Mouse (Mus musculus) forebrain, embryonic 10.5 days (tissue): Measurements from ENCODE around the gene AB124611. TPM values are rescaled to one million over a fixed set of nuclear protein-coding genes. Genes with fewer than 3 reads are reported as not detected.
"Not testable (repeated sequence)": the region's sequence is repeated elsewhere in the genome, so short reads cannot be mapped to it uniquely, and the experiment has no call there.

Experiments
- DNase-seq: peaks from one replicate; pipeline ENCODE4 v3.0.0-alpha.2; 2017; ENCODE audit warnings: low spot score; ENCODE audit errors: extremely low spot score
- H3K27ac ChIP-seq: fragments of 300-500 bp; sonication (generic); 2 replicates; pipeline ENCODE4 v1.5.1; 2016; ENCODE audit warnings: mild to moderate bottlenecking
- H3K27me3 ChIP-seq: fragments of 300-500 bp; sonication (generic); 2 replicates; pipeline ENCODE4 v1.6.1; 2016; ENCODE audit warnings: mild to moderate bottlenecking; ENCODE audit not compliant: poor library complexity, severe bottlenecking
- H3K36me3 ChIP-seq: fragments of 300-500 bp; sonication (generic); replicated peaks from 2 replicates; pipeline ENCODE4 v1.6.1; 2016; ENCODE audit warnings: mild to moderate bottlenecking, moderate library complexity
- H3K4me1 ChIP-seq: fragments of 300-500 bp; sonication (generic); 2 replicates; pipeline ENCODE4 v1.6.1; 2016
- H3K4me3 ChIP-seq: fragments of 300-500 bp; sonication (generic); 2 replicates; pipeline ENCODE4 v1.5.1; 2016; ENCODE audit warnings: mild to moderate bottlenecking, moderate library complexity
- H3K9me3 ChIP-seq: fragments of 300-500 bp; sonication (generic); 2 replicates; pipeline ENCODE4 v1.6.1; 2016; ENCODE audit warnings: mild to moderate bottlenecking, moderate library complexity
- WGBS: fragments of 180-500 bp; shearing (Covaris S2); methylation state at CpG from one replicate; pipeline ENCODE4 v1.1.7; 2016; 5-methylcytosine and 5-hydroxymethylcytosine counted together
- polyA plus RNA-seq: library from polyadenylated mRNA; unstranded; fragments of >200 nt; fragmentation: Nextera tagmentation; extraction: Ambion mirVana; gene quantifications from 2 replicates; pipeline ENCODE4 v1.2.1, GENCODE M21; 2016

Gene AB124611
- polyA plus RNA-seq, 1 experiment from 2014 or later: 5.1 TPM

DNA sequence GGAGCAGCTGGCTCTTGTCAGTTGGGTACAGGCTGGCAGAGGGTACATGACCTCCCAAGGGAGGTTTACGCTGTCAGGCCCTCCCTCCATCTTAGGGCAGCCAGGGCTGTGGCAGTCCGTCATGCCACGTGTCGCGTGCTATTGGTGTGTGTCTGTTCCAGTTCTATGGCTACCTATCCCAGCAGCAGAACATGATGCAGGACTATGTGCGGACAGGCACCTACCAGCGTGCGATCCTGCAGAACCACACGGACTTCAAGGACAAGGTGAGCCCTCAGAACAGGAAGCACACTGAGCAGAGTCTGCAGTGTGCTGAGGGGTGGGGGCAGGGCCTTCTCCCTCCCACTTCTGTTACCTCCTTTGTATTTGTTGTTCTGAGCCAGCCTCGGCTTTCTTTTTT, 49.3 kb downstream of the AB124611 start:
- no peak for DNase-seq
- Histone ChIP-seq H3K27ac (no peak overlapping the region), H3K9me3 (no peaks in the 10 kb centered on the region), H3K4me3 (no peak overlapping the region), H3K27me3 (no peaks in the 10 kb centered on the region), H3K4me1 (no peaks in the 10 kb centered on the region), H3K36me3 (peaks cover 100% of the 10 kb centered on the region)
- 96% methylated on average over 10 of the region's 10 CpGs for WGBS

- 93% methylated on average over 1 of the region's 1 CpGs for WGBS
- peaks cover 100% of the 10 kb centered on the region for H3K36me3 ChIP-seq
- H3K9me3 ChIP-seq: no peaks in the 10 kb centered on the region
- no peak for DNase-seq
- no peaks in the 10 kb centered on the region for H3K27me3 ChIP-seq
- H3K4me3 ChIP-seq: no peak overlapping the region
- H3K27ac ChIP-seq: no peak overlapping the region
- no peaks in the 10 kb centered on the region for H3K4me1 ChIP-seq
Measured at GRCm38 (mm10) chr9:21576286-21576685, 50.3 kb downstream of the AB124611 start.

DNA sequence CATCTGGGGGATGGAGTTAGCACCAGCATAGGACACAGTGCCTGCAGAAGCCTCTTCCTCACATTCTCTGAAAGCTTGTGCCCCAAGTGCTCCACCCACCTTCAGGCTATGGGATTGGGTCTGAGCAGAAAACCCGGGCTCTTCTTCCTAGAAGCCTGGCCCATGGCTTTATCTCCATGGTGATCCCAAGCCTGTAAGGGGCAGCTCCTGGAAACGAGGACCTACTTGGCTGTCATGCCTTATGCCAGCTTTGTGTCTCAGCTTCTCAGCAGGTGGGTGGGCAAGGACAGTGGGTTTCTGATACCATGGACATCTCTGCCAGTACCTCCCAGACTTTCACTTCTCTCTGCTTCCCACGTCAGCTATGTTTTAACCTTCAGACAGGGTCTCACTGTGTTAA, 52.2 kb downstream of the AB124611 start:
- Histone ChIP-seq H3K9me3 (no peaks in the 10 kb centered on the region), H3K4me1 (no peaks in the 10 kb centered on the region), H3K27ac (no peak overlapping the region), H3K4me3 (no peak overlapping the region), H3K27me3 (no peaks in the 10 kb centered on the region), H3K36me3 (peaks cover 100% of the 10 kb centered on the region)
- DNase-seq: no peak
- 76% methylated on average over 3 of the region's 3 CpGs for WGBS

GRCm38 (mm10) chr9:21585401-21585800, 59.4 kb downstream of the AB124611 start:
- Histone ChIP-seq H3K4me3 (no peak overlapping the region), H3K27me3 (no peaks in the 10 kb centered on the region), H3K36me3 (peaks cover 100% of the 10 kb centered on the region), H3K27ac (no peak overlapping the region), H3K4me1 (no peaks in the 10 kb centered on the region), H3K9me3 (no peaks in the 10 kb centered on the region)
- 91% methylated on average over 1 of the region's 1 CpGs for WGBS
- no peak for DNase-seq

- Histone ChIP-seq H3K27ac (no peak overlapping the region), H3K4me3 (no peak overlapping the region), H3K36me3 (peaks cover 80% of the 10 kb centered on the region), H3K27me3 (no peaks in the 10 kb centered on the region), H3K9me3 (no peaks in the 10 kb centered on the region), H3K4me1 (peaks cover 14% of the 10 kb centered on the region)
- DNase-seq: no peak
- WGBS: 91% methylated on average over 23 of the region's 23 CpGs
Measured at GRCm38 (mm10) chr9:21587678-21588349, 61.8 kb downstream of the AB124611 start.

DNA sequence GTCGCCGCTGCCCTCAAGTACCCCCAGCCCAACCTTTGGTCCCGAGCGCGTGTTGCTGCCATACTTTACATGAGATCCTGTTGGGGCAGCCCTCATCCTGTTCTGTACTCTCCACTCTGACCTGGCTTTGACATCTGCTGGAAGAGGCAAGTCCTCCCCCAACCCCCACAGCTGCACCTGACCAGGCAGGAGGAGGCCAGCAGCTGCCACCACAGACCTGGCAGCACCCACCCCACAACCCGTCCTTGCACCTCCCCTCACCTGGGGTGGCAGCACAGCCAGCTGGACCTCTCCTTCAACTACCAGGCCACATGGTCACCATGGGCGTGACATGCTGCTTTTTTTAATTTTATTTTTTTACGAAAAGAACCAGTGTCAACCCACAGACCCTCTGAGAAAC, 62.4 kb downstream of the AB124611 start:
- no peaks in the 10 kb centered on the region for H3K27me3 ChIP-seq
- H3K4me3 ChIP-seq: no peak overlapping the region
- peaks cover 18% of the 10 kb centered on the region for H3K4me1 ChIP-seq
- WGBS: 95% methylated on average over 8 of the region's 8 CpGs
- H3K36me3 ChIP-seq: peaks cover 75% of the 10 kb centered on the region
- H3K27ac ChIP-seq: no peak overlapping the region
- no peak for DNase-seq
- no peaks in the 10 kb centered on the region for H3K9me3 ChIP-seq

DNA sequence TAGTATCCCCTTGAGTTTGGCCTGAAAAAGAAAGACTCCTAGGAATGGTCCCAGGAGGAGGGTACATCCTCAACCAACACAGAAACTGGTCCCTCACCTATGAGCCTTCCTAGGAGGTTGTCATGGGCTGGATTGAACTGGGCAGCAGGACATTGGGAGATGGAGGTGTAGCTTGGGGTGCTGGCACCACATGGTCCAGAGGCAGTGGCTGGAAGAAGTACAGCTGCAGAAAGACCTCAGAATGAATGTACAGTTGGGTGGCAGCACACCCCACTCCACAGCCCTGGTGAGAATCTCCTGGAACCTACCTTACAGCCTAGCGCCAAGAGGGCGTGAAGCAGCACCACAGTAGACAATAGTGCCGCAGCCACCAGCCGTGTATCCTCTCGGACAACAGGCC, 63.6 kb downstream of the AB124611 start:
- Histone ChIP-seq H3K27ac (no peak overlapping the region), H3K36me3 (peaks cover 68% of the 10 kb centered on the region), H3K27me3 (no peaks in the 10 kb centered on the region), H3K9me3 (no peaks in the 10 kb centered on the region), H3K4me1 (peaks cover 30% of the 10 kb centered on the region), H3K4me3 (no peak overlapping the region)
- WGBS: 95% methylated on average over 5 of the region's 5 CpGs
- no peak for DNase-seq

DNA sequence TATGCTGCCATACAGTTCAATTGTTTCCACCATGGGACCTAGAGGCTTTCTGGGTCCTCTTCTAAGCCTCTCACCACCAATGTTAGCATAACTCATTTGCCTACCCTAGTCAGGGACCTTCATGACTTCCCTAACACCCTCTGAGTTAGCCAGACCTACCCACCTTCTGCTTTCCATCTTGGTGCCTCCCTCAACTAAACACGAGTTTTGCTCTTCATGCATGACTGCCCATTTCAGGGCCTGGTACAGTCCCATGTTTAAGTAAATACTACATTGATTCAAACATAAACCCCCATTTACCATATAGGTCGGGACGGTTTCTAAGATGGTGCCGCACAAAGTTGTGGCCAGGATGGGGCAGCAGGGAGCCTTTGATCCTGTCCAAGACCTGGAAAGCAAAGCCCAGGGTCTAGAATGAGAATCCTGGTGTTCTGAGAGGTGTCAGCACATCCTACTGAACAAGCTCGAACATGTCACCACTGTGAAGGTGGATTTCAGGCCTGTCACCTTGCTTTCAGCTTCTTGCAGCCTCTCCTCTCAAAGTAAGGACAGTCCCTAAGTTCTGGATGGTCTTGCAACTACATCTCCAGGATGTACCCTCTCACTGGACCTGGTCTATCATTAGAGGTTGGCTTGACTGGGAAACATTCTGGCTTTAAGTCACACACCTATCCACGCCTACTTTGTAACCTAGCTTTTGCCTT, 65.3 kb downstream of the AB124611 start:
- no peak for DNase-seq
- Histone ChIP-seq H3K36me3 (peaks cover 68% of the 10 kb centered on the region), H3K4me1 (peaks cover 37% of the 10 kb centered on the region), H3K27me3 (no peaks in the 10 kb centered on the region), H3K9me3 (no peaks in the 10 kb centered on the region), H3K27ac (no peak overlapping the region), H3K4me3 (peak overlapping the region; percentile 98; the same call in 1 of the 2 replicates)
- WGBS: 88% methylated on average over 6 of the region's 6 CpGs

DNA sequence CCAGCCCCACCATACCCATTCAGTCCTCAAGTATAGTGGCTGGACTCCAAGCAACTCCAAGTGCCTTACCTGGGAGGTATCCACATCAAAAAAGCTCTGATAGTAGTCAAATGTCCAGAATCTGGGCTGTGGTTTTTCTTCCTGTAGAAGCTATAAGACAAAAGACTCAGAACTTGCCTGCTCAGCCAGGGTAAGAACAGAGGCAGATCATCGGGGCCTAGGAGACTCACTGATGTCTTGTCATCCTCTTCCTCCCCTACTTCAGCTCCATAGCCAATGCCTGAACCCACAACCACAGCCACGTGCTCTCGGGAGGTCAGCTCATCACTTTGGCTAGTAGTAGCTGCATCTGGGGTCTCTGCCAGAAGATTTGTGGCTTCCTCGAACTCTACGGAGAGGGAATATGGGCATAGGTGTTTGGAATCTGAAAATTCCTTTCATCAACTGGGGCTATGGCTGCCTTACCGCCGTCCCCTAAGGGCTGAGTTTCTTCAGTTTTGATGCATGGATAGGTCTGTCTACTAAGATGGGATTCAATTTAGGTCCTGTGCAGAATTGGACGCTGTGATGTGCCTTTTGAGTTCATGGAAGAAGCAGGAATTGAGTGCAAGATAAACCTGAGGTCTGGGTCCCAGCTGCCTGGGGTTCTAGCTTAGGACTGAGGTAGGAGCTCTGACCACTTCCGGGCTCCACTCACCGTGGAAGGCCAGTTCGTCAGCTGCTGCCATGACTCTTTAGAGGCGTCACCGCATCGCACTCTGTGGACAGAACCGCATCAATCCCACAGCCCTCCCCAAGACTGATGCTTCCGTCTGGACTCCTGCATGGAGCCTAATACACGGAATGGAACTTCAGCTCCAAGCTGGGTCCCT, 66.1 kb downstream of the AB124611 start:
- peak overlapping the region; percentile 98 for H3K4me3 ChIP-seq
- DNase-seq: no peak
- H3K27ac ChIP-seq: peak overlapping the region; percentile 88
- H3K9me3 ChIP-seq: no peaks in the 10 kb centered on the region
- H3K27me3 ChIP-seq: no peaks in the 10 kb centered on the region
- peaks cover 37% of the 10 kb centered on the region for H3K4me1 ChIP-seq
- H3K36me3 ChIP-seq: peaks cover 67% of the 10 kb centered on the region
- 23% methylated on average over 17 of the region's 17 CpGs for WGBS

DNA sequence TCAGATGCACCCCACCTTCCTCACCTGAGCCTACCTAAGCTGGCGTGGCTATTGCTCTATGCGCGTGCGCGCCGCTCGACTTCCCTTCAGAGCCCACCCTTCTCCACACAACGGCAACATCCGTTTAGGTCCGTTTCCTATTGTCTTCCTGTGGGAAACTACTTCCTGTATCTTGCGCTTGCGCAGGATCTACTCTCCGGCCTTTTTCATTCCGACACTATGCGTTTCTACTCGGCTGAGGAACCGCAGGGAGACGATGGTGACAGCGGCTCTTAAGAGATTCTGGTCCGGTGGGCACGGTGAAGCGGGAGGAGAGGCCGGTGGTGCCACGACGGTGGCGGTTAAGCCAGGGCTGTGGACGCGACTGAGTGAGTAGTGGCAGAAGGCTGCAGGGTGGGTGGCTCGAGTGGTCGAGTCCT, 66.7 kb downstream of the AB124611 start, which contains the start of the genes Timm29 and Yipf2:
Gene Timm29, plus strand, starts transcription at position 20 of the 419 bp plus-strand sequence.
Gene Yipf2, minus strand, starts transcription at position 126 of the 419 bp plus-strand sequence.
- DNase-seq: peak; percentile 90
- Histone ChIP-seq H3K4me1 (peaks cover 37% of the 10 kb centered on the region), H3K36me3 (peaks cover 61% of the 10 kb centered on the region), H3K27ac (peak within 1 kb of the TSS; percentile 88), H3K27me3 (no peaks in the 10 kb centered on the region), H3K9me3 (no peaks in the 10 kb centered on the region), H3K4me3 (peak within 1 kb of the TSS; percentile 98)
- under 1% methylated on average over 30 of the region's 30 CpGs for WGBS

DNA sequence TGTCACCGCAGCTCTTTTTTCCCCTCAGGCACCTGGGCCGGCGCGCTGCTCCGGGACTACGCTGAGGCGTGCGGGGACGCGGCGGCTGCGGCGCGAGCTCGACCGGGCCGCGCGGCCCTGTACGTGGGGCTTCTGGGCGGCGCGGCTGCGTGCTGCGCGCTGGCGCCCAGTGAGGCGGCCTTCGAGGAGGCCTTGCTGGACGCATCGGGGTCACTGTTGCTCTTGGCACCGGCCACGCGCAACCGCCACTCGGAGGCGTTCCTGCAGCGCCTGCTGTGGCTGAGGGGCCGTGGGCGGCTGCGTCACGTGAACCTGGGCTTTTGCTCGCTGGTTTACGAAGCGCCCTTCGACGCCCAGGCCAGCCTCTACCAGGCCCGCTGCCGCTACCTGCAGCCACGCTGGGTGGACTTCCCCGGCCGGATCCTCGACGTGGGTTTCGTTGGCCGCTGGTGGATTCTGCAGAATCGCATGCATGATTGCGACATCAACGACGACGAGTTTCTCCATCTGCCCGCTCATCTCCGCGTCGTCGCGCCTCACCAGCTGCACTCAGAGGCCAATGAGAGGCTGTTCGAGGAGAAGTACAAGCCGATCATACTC, 67.2 kb downstream of the AB124611 start:
- H3K4me1 ChIP-seq: peaks cover 37% of the 10 kb centered on the region
- H3K9me3 ChIP-seq: no peaks in the 10 kb centered on the region
- DNase-seq: no peak
- 3% methylated on average over 69 of the region's 69 CpGs for WGBS
- H3K36me3 ChIP-seq: peaks cover 56% of the 10 kb centered on the region
- no peaks in the 10 kb centered on the region for H3K27me3 ChIP-seq
- peak overlapping the region; percentile 88 for H3K27ac ChIP-seq
- H3K4me3 ChIP-seq: peak overlapping the region; percentile 98

DNA sequence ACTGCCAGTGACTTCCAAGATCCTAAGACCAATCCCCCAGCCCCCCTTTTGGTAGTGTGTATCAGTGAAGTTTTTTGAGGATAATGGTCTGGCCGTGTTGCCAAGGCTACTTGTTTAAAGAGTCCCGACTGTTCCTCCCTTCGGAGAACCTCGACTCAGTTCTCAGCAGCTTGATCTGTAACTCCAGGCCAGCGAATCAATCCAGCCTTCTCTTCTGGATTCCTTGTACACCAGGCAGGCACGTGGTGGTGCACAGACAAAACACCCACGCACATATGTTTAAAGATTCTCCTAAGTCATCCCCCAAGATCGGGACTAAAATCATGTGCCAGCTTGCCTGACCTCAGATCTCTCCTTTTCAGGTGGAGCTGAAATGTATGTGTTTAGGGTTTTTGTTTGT, 68.4 kb downstream of the AB124611 start:
- not testable (repeated sequence) for H3K27me3 ChIP-seq, H3K9me3 ChIP-seq, H3K27ac ChIP-seq, DNase-seq
- peaks cover 44% of the 10 kb centered on the region for H3K36me3 ChIP-seq
- peak overlapping the region; percentile 98 for H3K4me3 ChIP-seq
- peaks cover 37% of the 10 kb centered on the region for H3K4me1 ChIP-seq
- WGBS: 91% methylated on average over 8 of the region's 8 CpGs
